Mouse (Mus musculus) small intestine, adult 2 months (tissue): ENCODE data around the gene Igtp. TPM values are rescaled to one million over a fixed set of nuclear protein-coding genes. Genes with fewer than 3 reads are reported as not detected.
"Not testable (repeated sequence)": the region's sequence is repeated elsewhere in the genome, so short reads cannot be mapped to it uniquely, and the experiment has no call there.

Experiments used
- H3K27ac ChIP-seq: fragments of 200-500 bp; 2 replicates; pipeline ENCODE4 v1.5.1; 2012; ENCODE audit warnings: low read depth, low read length, control low read depth, inconsistent platforms; ENCODE audit not compliant: insufficient read depth
- H3K27me3 ChIP-seq: fragments of 200-500 bp; 2 replicates; pipeline ENCODE4 v1.6.1; 2012; ENCODE audit warnings: mild to moderate bottlenecking, moderate library complexity, low read length, inconsistent platforms; ENCODE audit not compliant: control insufficient read depth, insufficient read depth
- H3K36me3 ChIP-seq: fragments of 200-500 bp; 2 replicates; pipeline ENCODE4 v1.6.1; 2012; ENCODE audit warnings: mild to moderate bottlenecking, low read length, control low read depth, inconsistent platforms; ENCODE audit not compliant: control insufficient read depth, insufficient read depth
- H3K4me1 ChIP-seq: fragments of 200-500 bp; 2 replicates; pipeline ENCODE4 v1.6.1; 2012; ENCODE audit warnings: low read length, inconsistent platforms, mixed read lengths; ENCODE audit not compliant: control insufficient read depth, insufficient read depth, insufficient read length
- H3K4me3 ChIP-seq: fragments of 200-500 bp; 2 replicates; pipeline ENCODE4 v1.5.1; 2012; ENCODE audit warnings: low read depth, mild to moderate bottlenecking, control low read depth, inconsistent platforms, low read length, moderate library complexity
- CTCF ChIP-seq: fragments of 200-500 bp; IDR thresholded peaks from 2 replicates; pipeline ENCODE4 v1.5.1; 2012; ENCODE audit warnings: low read depth, mild to moderate bottlenecking, control low read depth, inconsistent platforms, low read length, moderate library complexity, mixed read lengths; ENCODE audit not compliant: insufficient replicate concordance, insufficient read length; ENCODE audit errors: extremely low read depth
- POLR2A ChIP-seq: fragments of 200-500 bp; IDR thresholded peaks from 2 replicates; pipeline ENCODE4 v1.6.1; 2012; ENCODE audit warnings: low read depth, mild to moderate bottlenecking, control low read depth, inconsistent platforms, low read length, moderate library complexity
- WGBS: fragments of 180-500 bp; shearing (Covaris S2); methylation state at CpG from one replicate; pipeline ENCODE4 v1.1.7; 2018; 5-methylcytosine and 5-hydroxymethylcytosine counted together
- polyA plus RNA-seq: library from polyadenylated mRNA; depleted of rRNA; stranded (reverse); fragments of >200 nt; gene quantifications from 2 replicates; pipeline ENCODE4 v1.2.3, GENCODE M21; 2012

The Igtp gene
- polyA plus RNA-seq, 1 experiment = 27.7 TPM

GRCm38 (mm10) chr11:58171459-58172091 lies 27.8 kb upstream of the Igtp start, which contains the start of gene Mrpl22:
TSS of gene Mrpl22 (plus strand) at chr11:58171661.
- Histone ChIP-seq H3K4me3 (peak within 1 kb of the TSS; percentile 74), H3K27ac (no peak within 1 kb of the TSS), H3K4me1 (peaks cover 2% of the 10 kb centered on the region), H3K27me3 (no peaks in the 10 kb centered on the region), H3K36me3 (peaks cover 24% of the 10 kb centered on the region)
- WGBS = under 1% methylated on average over 34 of the region's 34 CpGs
- TF ChIP-seq CTCF = no peak
- no peak; the same call in 1 of the 2 replicates for TF ChIP-seq POLR2A

- H3K4me1 ChIP-seq = peaks cover 5% of the 10 kb centered on the region; the same call in 1 of the 2 replicates
- 15% methylated on average over 3 of the region's 3 CpGs for WGBS
- H3K36me3 ChIP-seq = peaks cover 29% of the 10 kb centered on the region
- H3K27ac ChIP-seq = no peak overlapping the region
- H3K4me3 ChIP-seq = no peak overlapping the region
- no peak for TF ChIP-seq POLR2A
- TF ChIP-seq CTCF = 0 out of 2 replicates have a peak, but pooled peaks have one; percentile 5
- H3K27me3 ChIP-seq = no peaks in the 10 kb centered on the region
Observed at GRCm38 (mm10) chr11:58179563-58179962, 19.8 kb upstream of the Igtp start.

GRCm38 (mm10) chr11:58179986-58180385 lies 19.4 kb upstream of the Igtp start:
- H3K4me1 ChIP-seq, H3K27ac ChIP-seq, H3K27me3 ChIP-seq, H3K4me3 ChIP-seq: not testable (repeated sequence)
- WGBS = 90% methylated on average over 6 of the region's 6 CpGs
- H3K36me3 ChIP-seq = peaks cover 27% of the 10 kb centered on the region

GRCm38 (mm10) chr11:58180756-58181155 lies 18.6 kb upstream of the Igtp start:
- H3K4me1 ChIP-seq = peaks cover 7% of the 10 kb centered on the region; the same call in 1 of the 2 replicates
- 84% methylated on average over 7 of the region's 7 CpGs for WGBS
- no peaks in the 10 kb centered on the region for H3K27me3 ChIP-seq
- H3K27ac ChIP-seq = no peak overlapping the region
- peaks cover 21% of the 10 kb centered on the region for H3K36me3 ChIP-seq
- TF ChIP-seq CTCF = no peak
- no peak for TF ChIP-seq POLR2A
- no peak overlapping the region for H3K4me3 ChIP-seq

GRCm38 (mm10) chr11:58183579-58183978 lies 15.8 kb upstream of the Igtp start:
- 7% methylated on average over 3 of the region's 3 CpGs for WGBS
- peak overlapping the region; percentile 93 for H3K27ac ChIP-seq
- peak overlapping the region; percentile 50 for H3K4me3 ChIP-seq
- H3K27me3 ChIP-seq = no peaks in the 10 kb centered on the region
- peaks cover 7% of the 10 kb centered on the region; the same call in 1 of the 2 replicates for H3K4me1 ChIP-seq
- H3K36me3 ChIP-seq = peaks cover 11% of the 10 kb centered on the region
- no peak; the same call in 1 of the 2 replicates for TF ChIP-seq POLR2A
- TF ChIP-seq CTCF = no peak

- peaks cover 5% of the 10 kb centered on the region; the same call in 1 of the 2 replicates for H3K4me1 ChIP-seq
- H3K27ac ChIP-seq = no peak overlapping the region
- H3K4me3 ChIP-seq = no peak overlapping the region
- no peaks in the 10 kb centered on the region for H3K27me3 ChIP-seq
- H3K36me3 ChIP-seq = peaks cover 26% of the 10 kb centered on the region
- 90% methylated on average over 6 of the region's 6 CpGs for WGBS
- TF ChIP-seq CTCF (no peak), POLR2A (no peak)
Observed at GRCm38 (mm10) chr11:58189675-58190074, 9.7 kb upstream of the Igtp start.

- Histone ChIP-seq H3K36me3 (peaks cover 17% of the 10 kb centered on the region), H3K27me3 (no peaks in the 10 kb centered on the region), H3K4me1 (peaks cover 3% of the 10 kb centered on the region; the same call in 1 of the 2 replicates), H3K4me3 (no peak overlapping the region), H3K27ac (peak overlapping the region; percentile 35; the same call in 1 of the 2 replicates)
- 58% methylated on average over 3 of the region's 3 CpGs for WGBS
- TF ChIP-seq POLR2A = no peak
- no peak for TF ChIP-seq CTCF
Observed at GRCm38 (mm10) chr11:58193326-58193725, 6.0 kb upstream of the Igtp start.
